Mouse (Mus musculus): Measurements from ENCODE around the gene Tph2.

Tph2 gene

DNA sequence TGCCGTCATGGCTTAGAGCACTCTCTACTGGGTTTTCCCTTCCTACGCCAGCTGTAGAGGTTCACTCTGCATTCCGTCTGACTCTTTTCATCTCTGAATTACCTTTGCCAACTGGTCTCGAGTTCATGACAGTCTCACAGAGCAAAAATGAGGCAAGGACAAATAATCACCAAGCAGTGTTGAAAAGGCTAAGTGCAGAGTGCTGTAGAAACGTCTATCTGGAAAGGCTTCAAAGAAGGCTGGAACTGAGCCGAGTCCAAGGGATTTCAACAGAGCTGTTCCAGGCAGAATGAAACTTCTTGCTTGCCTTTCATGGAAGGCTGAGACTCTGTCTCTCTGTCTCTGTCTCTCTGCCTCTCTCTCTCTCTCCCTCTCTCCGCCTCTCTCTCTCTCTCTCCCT, 47.8 kb downstream of the Tph2 start:
- DNase-seq (ENCODE audit: low spot score in 2 of 2), result no peak

DNA sequence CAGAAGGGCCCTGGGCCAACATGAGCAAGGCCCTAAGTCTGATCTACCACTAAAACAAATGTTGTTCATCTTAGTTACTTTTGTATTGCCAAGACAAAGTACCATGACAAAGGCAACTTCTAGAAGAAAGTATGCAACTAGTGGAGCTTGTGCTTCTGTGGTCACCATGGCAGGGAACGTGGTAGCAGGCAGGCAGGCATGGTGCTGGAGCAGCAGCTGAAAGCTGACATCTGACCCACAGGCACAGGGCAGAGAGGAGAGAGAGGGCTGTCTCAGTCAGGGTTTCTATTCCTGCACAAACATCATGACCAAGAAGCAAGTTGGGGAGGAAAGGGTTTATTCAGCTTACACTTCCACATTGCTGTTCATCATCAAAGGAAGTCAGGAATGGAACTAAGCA, 56.9 kb downstream of the Tph2 start:
- DNase-seq (ENCODE audit: low spot score in 2 of 2), result no peak

DNA sequence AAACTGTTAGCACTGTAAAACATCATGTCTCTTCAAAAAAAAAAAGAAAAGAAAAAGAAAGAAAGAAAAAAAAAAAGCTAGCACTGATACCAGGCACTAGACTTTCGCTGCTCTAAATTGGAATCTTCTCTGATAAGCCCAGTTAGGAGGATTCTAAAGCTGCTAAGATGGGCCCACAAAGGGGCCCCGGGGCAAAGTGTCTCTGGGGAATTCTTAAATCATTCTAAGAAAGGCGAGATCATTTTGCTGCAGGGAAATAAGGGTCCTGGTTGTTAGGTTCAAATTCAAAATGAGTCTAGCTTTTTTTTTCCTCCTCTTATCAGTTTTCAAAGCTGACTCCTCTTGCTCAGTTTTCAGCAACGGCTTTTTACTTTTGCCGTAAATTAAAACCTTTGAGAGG, 59.3 kb downstream of the Tph2 start:
- DNase-seq (ENCODE audit: low spot score in 2 of 2), result no peak

DNA sequence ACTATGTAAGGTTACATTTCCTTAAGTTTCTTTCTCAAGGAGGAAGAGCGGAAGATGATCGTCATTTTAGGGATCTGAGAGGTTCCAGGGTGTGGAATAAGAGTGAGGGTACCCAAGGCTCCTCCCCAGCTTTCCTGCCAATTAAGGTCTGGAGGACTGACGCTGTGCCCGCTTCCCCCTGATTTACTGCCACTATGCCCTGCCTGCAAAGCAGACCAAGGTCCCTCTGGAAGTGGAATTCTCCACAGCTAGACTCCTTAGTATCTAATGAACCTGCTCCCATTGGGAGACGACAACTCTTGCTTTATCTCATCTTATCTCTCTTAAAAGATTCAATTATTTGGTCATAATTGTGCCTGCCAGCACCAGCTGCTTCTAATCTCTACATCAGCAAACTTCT, 59.8 kb downstream of the Tph2 start:
- no peak for DNase-seq (ENCODE audit: low spot score in 2 of 2)

DNA sequence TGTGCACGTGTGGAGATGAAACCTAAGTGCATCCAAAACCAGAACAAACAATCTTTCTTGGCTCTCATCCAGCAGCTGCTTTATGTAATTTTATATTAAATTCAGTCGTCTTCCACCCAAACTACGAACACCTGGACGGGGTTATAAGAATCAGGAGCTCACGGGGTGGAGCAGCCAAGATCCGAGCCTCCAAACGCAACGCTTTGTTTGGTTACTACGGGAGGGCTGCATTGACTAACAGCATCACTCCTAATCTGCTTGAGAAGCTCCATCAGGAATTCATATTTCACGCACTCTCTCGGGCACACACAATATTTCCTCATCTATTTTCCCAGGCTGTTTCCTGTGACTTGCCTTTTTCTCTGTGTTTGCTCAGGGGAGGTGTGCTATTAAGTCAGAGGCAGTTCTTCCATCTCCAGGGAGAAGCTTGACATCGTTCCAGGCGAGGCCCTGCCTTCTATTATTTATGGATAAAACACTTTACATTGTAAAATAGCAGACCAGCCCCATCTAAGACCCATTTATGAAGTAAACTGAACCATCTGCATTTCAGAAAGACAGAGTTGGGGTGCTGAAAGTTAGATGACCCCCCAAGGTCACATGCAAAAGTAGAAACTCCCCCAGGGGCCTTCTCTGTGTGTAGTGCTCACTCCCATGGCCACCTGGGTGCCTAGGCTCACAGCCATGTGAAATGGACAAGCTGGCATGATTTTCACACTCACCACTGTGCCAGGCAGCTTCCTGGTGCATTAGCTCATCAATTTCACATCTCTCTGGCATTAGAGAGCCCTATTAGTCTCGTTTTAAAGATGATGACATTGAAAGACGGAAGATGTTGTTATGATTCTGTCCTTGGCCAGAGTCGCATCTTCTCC, 76.9 kb downstream of the Tph2 start:
- no peak for DNase-seq (ENCODE audit: low spot score in 2 of 2)

DNA sequence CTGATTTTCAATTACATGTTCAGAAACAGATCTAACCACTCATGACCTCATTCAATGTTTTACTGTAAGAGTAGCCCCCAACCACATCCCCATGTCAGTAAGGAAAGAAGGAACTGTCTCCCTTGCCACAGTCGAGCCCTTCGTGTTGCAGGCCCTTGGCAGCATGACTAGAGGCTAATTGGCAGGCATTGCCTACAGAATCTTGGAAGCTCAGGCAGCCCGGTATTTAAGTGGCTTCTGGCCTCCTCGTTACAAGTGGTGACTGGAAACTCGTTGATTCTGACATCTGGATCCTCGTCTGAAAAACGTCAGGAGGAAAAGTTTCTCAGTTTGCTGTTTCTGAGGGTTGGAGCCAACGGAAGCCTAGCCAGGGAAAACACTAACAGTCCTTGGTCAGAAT, 80.6 kb downstream of the Tph2 start:
- no peak for DNase-seq (ENCODE audit: low spot score in 2 of 2)

DNA sequence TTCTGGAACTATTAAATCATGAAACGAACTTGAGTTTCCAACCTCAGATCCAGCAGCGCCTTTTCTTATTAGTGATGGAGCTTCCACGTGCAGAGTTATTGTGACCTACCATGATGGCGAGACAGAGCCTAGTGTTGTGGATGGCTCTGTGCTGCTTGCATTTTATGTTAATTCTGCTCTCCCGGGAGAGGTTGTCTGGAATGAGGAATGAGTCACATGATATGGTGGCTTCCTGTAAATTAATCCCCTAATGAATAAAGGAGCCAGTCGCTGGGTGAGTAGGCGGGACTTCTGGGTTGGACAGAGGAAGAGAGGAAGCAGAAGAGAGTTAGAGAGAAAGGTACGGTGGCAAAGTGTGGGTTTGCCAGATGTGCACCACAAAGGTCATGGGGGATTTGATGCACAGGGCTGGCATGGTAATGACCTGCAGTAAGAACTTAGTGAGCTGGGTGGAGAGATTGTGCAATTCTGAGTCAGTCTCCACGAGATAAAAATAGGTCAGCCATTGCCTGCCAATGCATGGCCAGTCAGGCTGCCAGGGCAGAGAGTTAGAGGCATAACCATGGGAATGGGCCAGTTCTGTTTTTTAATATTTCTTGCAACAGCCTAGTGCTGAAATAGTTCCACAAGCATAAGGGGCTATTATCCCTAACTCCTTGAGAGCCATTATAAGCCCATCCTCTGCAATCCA, 84.8 kb downstream of the Tph2 start:
- no peak for DNase-seq (ENCODE audit: low spot score in 2 of 2)

DNA sequence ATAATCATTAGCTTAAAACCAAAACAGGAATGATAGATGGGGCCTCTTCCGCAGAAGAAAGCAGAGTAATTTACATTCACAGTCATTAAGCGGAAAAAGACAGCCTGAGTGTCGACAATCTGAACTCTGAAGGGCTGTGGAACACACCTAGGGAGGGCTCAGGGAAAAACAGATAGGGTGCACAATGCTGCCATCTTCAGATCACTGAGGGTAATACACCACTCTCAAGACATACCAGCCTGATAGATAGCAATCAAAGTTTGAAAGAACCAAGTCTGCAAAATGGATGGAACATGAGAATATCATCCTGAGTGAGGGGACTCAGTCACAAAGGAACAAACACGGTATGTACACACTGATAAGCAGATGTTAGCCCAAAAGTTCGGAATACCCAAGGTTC, 87.7 kb downstream of the Tph2 start:
- DNase-seq (ENCODE audit: low spot score in 2 of 2), result peak in 1 of 2 experiments; percentile 65

DNA sequence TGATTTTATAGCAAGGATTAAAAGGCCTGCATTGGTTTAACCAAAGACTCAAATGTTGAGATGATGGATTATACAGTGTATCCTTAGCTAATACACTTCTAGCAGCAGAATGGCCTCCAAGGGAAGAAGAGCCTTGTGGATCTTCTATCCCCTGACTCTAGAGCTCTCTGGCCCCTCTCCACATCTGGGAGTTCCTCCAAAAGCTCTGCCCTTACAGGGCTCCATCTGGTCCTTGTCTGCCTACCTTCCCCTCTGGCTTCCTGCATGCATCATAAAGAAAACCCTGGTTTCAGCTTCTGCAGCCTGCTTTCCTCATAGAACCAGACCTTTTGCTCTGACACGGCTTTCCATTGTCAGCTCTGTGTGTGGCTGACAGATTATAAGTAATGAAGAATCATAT, 88.6 kb downstream of the Tph2 start:
- DNase-seq (ENCODE audit: low spot score in 2 of 2), result no peak

DNA sequence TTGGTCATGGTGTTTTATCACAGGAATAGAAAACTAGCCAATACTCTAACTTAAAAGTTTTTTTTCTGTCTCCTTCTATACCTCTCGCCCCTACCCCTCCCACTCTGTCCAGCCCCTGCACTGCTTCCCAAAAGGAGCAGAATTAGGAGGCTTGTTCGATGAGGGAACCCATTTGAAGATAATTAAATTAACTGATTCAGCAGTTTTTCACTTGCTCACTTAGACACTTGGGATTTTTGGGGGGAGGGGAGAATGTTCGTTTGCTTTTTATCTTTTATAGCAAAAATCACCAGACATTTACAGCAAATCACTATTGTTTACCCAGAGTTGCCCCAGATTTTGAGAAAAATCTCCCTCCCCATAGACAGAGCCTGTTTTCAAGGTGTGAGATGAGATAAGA, 106.6 kb downstream of the Tph2 start:
- DNase-seq (ENCODE audit: low spot score in 2 of 2), result no peak

DNA sequence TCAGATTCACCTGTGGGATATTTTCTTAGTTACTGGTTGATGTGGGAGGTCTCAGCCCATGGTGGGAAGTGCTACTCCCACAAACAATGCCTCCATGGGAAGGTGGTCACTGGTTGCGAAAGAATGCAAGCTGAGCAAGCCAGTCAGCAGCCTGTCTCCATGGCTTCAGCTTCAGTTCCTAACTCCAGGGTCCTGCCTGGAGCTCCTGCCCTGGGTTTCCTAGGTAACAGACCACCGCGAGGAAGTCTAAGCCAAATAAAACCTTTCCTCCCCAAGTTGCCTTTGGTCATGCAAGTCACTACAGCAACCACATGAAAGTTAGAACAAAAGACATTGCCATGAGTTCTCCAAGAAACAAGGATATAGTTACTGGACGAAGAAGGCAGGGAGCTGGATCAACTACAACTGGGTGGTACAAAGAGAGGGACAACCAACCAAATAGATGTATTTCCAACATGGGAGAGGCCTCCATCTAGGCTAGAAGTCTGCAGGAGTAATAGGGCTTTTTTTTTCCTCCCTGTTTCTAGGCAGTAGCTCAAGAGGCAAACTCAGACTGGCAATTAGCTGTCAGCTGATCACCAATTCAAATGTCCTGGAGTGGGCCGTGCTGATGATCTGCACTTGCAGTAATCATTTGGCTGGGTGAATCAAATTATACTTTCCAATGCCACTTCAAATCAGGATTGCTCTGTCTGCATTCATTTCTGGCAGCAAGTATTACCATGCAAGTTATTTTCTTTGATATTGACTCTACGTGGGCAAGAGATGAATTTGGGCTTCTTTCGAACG, 115.5 kb downstream of the Tph2 start:
- no peak for DNase-seq (ENCODE audit: low spot score in 2 of 2)

DNA sequence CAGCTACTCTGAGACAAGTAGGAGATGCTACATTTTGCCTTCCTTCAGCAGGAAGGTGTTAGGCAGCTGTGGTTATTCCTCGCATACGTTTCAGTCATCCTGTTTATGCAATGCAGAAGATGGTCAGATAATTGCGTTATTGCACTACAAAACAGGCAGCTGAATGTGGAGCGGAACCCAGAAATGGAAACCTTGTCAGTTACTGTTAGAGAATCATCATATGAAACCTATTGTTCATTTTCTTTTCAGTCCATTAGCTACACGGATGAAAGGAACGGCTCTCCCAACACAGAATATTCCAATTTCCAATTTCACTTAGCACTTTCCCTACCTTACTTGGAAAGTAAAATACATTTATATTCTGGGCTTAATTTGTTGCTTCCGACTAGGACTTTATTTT, 120.9 kb downstream of the Tph2 start:
- DNase-seq (ENCODE audit: low spot score in 2 of 2), result no peak

DNA sequence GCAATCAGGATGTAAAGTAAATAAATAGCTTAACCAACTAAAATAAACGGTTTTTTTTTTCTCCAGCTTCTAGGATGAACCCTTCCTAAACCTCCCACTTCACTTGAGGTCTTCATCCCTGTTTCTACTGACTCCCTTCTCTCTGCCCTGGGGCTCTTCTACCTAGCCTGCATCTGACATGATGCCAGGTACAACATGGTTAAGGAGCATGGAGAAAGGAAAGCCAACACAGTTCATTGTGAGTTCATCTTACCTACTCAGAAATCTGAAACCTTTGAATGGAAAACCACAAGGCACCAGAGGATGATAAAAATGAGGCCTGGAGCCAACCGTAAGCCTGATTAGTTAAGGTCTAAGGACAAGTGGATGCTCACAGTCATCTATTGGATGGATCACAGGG, 123.3 kb downstream of the Tph2 start:
- DNase-seq (ENCODE audit: low spot score in 2 of 2), result no peak

DNA sequence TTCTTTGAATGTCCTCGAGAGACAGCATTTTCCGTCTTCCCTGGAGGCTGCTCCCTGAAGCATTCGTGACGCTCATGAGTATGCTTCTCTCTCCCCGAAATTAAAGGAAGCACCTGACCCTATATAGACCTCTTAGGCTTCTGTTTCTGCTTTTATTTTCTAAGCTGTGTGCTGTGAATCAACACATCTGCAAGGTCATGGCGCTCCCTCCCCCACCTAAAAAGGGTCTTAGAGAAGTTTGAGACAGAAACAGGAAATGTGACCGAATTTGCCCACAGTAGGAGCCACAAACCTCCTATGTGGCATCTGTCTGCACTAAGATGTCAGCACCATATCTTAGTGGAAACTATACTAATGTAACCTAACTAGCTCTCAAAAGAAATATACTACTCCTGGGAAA, 124.1 kb downstream of the Tph2 start:
- DNase-seq (ENCODE audit: low spot score in 2 of 2), result no peak

DNA sequence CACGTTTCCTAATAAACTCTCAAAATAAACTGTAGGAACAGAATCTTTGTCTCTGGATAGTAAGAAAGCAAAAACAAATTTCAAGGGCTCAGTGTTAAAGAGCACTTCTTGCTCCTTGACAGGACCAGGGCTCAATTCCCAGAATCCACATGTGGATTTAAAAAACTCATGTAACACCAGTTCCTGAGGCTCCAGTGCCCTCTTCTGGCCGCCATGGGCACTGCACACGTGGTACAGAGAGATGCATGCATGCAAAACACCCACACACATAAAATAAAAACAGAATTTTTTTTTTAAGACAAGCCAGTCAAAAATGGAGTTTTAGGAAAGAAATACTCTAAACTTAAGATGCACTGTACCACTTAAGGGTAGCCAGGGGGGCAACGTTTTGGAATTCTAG, 133.2 kb downstream of the Tph2 start:
- no peak for DNase-seq (ENCODE audit: low spot score in 2 of 2)

DNA sequence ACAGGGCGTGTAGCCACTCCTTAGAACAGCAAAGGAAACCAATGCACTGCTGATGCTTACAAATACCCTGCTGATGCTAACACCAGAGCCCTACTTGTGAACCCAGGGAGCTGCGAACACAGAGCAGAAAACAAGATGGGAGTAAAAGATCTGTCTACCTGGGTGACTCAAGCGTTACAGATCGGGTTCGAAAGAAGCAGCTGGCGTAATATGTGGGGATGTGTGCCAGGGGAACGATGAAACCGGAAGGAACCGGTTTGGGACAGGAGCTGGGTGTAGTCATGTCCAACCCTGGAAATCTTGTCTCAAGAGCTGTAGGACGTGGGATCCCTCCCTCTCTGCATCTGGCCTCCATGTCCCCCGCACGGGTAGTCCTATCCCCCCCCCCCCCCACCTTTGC, 134.1 kb downstream of the Tph2 start:
- no peak for DNase-seq (ENCODE audit: low spot score in 2 of 2)

DNA sequence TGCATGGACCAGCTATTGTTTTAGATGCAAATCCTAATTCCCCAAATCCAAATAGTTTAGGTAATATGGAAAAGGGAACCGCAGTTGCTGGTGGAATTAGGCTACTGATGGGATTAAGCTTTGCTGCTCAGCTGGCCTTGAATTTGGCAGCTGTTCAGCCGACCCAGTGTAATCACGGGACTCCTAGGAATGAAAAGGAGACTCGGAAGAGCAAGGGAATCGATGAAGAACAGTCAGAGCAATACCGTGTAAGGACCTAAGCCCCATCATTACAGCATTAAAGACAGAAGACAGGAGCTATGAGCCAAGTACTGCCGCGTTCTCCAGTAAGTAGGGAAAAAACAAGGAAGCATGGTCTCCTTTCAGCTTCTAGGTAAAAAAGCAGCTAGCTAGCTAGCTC, 134.6 kb downstream of the Tph2 start:
- DNase-seq (ENCODE audit: low spot score in 2 of 2), result no peak

DNA sequence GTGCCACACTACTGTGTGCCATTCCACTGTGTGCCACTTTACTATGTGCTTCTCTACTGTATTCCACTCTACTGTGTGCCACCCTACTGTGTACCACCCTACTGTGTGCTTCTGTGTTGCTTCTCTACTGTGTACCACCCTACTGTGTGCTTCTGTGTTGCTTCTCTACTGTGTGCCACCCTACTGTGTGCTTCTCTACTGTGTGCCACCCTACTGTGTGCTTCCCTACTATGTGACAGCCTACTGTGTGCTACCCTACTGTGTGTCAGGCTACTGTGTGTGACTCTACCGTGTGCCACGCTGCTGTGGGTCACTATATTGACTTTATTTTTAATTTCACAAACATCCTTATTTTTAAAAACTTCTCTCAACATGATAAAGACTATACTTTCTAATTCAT, 136.3 kb downstream of the Tph2 start:
- DNase-seq (ENCODE audit: low spot score in 2 of 2), result no peak

DNA sequence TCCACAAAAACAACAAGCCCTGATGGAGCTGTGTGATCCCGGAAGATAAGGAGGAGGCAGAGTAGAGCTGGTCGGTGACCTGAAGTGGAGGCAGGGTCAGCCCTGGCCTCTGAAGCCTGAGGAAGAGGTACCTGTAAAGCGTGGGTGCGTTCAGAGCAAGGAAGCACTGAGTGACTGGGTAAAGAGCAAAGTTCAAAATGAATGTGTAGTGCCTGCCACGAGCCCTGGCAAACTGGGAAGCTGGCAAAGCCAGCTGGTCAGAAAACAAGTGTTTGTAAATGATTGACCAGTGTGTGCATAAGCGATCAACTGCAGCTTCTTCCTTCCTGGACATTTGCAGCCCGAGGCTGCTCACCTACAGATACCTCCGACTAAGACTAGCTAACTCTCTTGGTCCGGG, 149.1 kb downstream of the Tph2 start:
- no peak for DNase-seq (ENCODE audit: low spot score in 2 of 2)

Data from frontal cortex, postnatal 14 days (tissue).